Mouse (Mus musculus) adrenal gland, postnatal 36 days (tissue): ENCODE data around the gene Flot1. TPM values are rescaled to one million over a fixed set of nuclear protein-coding genes. Genes with fewer than 3 reads are reported as not detected.
A peak's percentile ranks its signal among the peaks of the same experiment; 100 is the strongest.

Experiments
- DNase-seq, 2 experiments: peaks; one replicate each; pipeline ENCODE4 v3.0.0; 2021; ENCODE audit warnings: mixed read lengths in 1 of 2
- microRNA-seq: library from miRNA; unstranded; fragments of <30 nt; microRNA quantifications from one replicate; pipeline ENCODE4 v1.2.0, GENCODE M21; 2021
- total RNA-seq, 2 experiments: library from RNA; stranded (reverse); gene quantifications; 2 replicates each; pipeline ENCODE4 v1.2.3; 2021

Flot1 gene
- total RNA-seq, 2 experiments from 2014 or later, result 60.5 to 73.4 TPM

DNA sequence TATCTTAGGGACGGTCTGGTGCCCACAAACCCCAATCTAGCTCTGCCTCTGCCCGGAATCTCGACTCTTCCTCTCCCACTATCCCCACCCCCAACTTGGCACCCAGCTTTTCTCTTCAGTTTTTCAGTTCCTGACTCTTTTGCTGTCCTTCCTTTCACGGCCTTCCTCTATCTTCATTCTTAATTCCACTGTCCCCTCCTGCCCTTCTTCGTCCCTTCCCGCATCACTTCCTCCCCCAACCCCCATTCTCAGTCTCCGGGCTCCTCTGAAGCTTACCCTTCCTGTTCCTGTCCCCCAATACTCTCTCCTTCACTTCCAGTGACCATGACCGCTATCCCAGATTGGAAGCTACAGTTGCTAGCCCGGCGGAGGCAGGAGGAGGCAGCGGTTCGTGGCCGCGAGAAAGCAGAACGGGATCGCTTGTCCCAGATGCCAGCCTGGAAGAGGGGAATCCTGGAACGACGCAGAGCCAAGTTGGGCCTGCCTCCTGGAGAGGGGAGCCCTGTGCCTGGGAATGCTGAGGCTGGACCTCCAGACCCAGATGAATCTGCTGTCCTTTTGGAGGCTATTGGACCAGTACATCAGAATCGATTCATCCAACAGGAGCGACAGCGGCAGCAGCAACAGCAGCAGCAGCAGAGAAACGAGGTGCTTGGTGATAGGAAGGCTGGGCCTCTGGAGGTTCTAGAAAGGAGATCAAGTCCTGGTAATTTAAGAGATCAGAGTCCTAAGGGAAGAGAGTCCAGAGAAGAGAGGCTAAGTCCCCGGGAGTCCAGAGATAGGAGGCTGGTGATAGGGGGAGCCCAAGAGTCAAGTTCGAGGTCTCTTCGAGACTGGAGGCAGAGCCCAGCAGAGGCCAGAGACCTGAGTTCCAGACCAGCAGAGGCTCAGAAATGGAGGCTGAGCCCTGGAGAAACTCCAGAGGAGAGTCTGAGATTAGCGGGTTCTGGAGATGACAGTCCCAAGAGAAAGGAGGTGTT lies 44.2 kb downstream of the Flot1 start:
- DNase-seq, result peak; percentile 59 to 75

DNA sequence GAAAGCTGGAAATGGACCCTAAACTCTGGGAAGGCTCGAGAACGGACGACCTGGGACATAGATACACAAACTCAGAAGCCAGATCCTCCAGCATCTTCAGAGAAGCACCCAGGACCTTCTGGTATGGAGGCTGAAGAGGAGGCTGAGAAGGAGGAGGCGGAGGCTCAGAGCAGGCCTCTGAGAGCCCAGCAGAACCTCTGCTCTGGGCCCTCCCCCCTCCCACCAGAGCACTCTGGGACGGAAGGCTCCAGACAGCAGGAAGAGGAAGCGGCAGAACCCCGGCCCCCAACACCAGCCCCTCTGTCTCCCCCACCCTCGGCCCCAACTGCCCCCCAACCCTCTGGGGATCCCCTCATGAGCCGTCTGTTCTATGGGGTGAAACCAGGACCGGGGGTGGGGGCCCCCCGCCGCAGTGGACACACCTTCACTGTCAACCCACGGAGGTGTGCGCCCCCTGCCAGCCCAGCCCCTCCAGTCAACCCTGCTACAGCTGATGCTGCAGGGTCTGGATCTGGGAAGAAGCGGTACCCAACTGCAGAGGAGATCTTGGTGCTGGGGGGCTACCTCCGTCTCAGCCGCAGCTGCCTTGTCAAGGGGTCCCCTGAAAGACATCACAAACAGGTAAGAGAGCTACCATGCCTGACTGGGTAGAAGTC lies 45.3 kb downstream of the Flot1 start:
- DNase-seq, result peak; percentile 38 to 66

DNA sequence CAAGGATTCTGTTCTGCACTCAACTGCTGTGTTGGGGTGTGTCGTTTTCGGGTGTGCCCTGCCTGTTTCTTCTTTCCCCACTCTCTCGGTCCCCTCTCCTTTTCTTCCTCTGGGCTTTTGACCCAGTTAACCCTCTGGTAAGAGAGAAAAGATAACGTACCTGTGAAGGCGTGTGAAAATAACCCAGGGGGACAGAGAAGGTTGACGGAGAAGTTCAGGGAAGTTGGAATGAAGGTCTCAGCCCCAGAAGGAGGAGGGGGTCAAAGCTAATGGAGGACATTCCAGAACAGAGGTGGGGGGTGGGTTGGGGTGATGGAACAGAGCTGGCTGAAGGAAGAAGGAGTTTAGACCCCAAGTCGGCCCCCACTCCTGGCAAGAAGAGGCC lies 45.9 kb downstream of the Flot1 start:
- DNase-seq, result no peak

DNA sequence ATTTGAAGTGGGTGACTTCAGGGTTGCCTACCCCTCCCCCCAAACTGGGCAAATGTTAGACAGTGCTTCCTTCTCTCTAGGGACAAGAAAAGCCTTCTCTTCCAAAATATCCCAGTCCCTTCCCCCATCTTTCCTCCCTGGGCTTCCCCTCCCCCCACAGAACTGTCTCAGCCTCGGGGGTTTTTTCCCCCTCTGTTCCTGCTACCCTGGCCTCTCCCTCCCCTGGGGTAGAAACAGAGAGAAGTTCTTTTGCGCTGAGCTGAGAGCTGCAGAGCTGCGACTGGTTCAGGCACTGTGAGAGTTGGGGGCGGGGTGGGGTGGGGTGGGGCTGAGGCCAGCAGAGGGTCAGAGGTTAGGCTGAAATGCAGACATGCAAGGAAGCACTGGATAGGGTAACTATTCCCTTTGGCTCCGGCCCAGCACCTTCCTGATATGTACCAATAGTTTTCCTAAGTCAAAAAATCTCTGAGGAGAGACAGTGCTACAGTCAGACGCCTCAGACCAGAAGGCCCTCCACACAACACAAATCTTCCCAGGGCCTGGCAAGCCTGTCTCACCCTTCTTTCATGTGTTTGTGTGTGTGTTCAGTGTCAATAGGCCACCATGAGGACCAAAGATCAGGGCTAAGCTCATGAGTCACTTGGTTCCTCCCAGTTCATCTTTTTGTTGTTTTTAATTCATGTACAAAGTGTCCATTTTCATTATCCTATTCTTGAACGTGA lies 46.5 kb downstream of the Flot1 start:
- peak; percentile 53 to 71 for DNase-seq

DNA sequence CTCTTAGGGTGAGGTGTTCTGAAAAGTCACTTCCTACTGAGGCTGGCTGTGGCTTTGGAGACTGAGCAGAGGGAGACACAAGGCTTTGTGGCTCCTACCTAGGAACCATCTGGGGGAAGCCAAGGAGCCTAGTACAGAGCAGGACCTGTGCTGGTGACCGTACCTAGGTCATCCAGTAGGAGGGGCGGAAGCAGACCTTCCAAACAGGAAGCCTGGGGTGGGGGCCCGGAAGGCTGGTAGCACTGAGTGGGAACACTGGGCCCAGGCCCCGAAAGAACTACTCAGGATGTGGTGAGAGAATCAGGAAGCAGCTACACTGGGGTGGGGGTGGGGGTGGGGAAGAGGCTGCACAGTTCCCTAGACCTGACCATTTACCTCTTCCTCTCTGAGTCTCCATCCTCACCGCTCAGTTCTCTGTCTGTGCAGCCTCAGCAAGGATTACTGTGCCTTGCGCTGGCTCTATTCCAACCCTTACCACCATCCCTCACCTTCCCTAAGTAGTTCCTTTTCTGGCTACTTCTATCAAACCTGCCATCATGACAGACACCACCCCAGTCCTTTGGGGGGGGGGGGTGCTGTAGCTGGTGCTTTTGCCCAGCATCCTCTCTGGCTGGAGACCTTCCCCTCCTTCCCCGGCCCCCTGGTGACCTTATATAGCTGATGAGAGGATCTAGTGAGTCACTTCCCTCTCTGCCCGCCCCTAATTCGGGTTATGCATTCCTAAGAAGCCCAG lies 47.3 kb downstream of the Flot1 start:
- DNase-seq, result peak; percentile 70 to 81

DNA sequence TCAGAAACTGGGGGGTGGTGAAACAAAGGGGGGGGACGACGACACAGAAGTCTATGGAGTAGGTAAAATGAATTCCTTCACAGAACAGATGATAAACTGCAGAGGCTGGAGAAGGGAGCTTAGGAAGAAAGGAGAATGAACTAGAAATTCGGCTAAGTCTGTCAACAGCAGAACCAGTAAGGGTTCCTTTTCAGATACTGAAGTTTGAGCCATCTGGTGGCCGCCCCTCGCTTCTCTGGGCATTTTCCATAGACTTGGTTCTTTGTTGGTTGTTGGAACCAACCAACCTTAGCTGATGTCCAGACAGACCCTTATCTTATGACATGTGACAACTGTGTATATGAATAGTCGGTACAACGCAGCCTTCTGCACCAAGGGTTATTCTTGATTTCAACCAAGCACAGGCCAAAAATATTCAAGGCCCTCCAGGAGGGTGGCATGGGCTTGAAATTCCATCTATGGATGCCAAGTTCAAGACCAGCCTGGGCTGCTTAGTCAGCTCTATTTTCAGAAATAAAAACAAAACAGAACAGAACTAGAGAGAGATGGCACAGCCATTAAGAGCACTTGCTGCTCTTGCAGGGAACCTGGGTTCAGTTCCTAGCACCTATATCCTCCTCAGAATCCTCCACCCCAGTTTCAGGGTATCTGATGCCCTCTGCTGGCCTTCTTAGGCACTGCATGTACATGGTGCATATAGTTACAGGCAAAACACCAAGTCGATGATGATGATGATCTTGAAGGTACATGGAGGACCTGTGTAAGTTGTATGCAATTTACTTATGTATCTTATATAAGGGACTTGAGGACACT lies 48.1 kb downstream of the Flot1 start:
- DNase-seq, result peak; percentile 32 to 40

DNA sequence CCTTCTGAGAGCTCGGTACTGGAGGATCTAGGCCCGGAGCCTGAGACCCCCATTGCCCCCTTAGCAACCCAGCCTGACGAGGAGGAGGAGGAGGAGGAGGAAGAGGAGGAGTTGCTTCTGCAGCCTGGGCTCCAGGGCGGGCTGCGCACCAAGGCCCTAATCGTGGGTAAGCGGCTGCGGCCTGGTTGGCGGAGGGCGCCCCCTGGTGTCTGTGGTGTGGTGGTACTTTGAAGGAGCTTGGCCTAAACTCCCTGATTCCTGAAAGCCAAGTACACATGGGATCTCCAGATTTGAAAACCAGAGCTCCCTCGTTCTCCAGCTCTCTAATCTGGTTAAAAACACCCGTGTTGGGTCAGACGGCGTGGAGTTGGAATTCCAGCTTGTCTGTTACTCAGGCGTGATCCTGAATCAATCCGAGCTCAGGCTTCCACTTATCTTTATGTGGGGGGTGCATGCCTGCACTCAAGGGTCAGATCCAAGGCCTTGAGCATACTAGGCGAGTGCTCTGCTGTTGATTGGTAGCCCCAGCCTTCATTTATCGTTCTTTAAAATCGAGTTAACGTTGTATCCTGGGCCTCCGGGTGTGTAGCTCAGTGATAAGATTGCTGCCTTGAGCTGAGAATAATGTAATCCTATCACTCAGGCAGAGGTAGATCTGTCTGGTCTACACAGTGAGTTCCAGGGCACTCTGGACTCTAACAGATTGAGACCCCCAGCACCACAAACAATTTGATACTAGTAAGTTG lies 50.9 kb downstream of the Flot1 start:
- DNase-seq, result peak; percentile 94 to 96

DNA sequence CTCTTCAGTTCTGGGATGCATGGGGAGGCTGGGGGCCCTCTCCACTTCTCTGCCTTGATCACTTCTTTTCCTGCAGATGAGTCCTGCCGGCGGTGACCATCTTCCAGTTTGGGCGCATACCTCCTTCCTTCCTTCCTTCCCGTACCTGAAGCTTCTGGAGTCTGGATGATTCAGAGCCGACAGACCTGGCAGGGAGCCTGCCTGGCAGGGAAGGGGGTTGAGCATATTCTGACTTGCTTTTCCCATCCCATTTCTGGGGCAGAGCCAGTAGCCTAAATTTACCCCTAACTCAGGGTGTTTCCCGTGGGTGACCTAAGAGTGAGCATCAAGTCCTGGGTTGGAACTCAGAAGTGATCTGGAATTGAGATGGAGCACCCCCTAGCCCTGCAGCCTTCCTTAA lies 51.7 kb downstream of the Flot1 start:
- peak in 1 of 2 experiments; percentile 33 for DNase-seq

DNA sequence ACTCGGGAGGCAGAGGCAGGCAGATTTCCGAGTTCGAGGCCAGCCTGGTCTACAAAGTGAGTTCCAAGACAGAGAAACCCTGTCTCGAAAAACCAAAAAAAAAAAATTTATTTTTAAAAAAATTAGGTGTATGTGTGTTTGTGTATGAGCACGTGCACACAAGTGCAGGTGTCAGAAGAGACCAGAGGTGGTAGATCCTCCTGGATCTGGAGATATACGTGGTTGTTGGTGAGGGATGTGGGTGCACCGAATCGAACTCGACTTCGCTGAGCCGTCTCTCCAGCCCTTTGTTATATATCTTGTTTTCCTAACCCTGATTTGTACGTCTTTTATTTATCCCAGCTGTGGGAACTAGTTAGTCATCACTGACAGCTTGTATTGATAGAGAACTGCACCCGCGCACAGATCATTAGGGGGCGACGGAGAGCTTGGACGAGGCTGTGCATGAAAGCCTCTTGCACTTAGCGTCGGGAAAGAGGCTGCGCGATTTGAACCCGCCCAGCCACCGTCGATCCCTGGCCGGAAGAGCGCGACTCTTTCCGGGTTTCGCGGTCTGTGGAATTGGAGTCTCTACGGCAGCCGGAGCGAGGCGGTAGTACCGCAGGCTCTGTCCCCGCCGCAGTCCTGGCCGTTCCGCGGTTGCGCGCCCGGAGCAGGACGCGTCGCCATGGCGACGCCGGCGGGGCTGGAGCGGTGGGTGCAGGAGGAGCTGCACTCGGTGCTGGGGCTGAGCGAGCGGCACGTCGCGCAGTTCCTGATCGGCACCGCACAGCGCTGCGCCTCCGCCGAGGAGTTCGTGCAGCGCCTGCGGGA lies 56.4 kb downstream of the Flot1 start, which contains the start of gene Dhx16:
TSS of gene Dhx16 (plus strand) at position 575 of the 813 bp plus-strand sequence.
- peak; percentile 96 to 98 for DNase-seq

Small RNA genes within 50 kb of the gene (microRNA-seq; reads per million reads assigned to microRNA genes)
- gene Gm28033, result not detected

Other genes with a start within 250 kb of the Flot1 start
- not detected for gene Sfta2, start 221.7 kb upstream of the Flot1 start, total RNA-seq
- gene Gm9573, start 196.6 kb upstream of the Flot1 start, total RNA-seq, result not detected
- not detected for gene Mucl3, start 179.5 kb upstream of the Flot1 start, total RNA-seq
- 10 to 100 TPM; 30.8 to 40.0 TPM for gene Vars2, start 155.6 kb upstream of the Flot1 start, total RNA-seq
- gene Gtf2h4, start 149.5 kb upstream of the Flot1 start, total RNA-seq, result 10 to 100 TPM; 20.2 to 23.3 TPM
- 10 to 100 TPM; 43.4 to 48.8 TPM for gene Ddr1, start 118.6 kb upstream of the Flot1 start, total RNA-seq
- 10 to 100 TPM; 19.2 to 36.5 TPM for gene Ier3, start 1.5 kb upstream of the Flot1 start, total RNA-seq
- gene Tubb5, start 15.1 kb downstream of the Flot1 start, total RNA-seq, result 100 to 1,000 TPM; 188 to 218 TPM
- gene Mdc1, start 18.3 kb downstream of the Flot1 start, total RNA-seq, result 10 to 100 TPM; 18.3 to 18.7 TPM
- gene Nrm, start 38.1 kb downstream of the Flot1 start, total RNA-seq, result 1 to 10 TPM; 6.7 to 7.5 TPM
- gene Ppp1r18, start 42.4 kb downstream of the Flot1 start, total RNA-seq, result 10 to 100 TPM; 26.1 to 35.1 TPM
- gene Dhx16, start 56.6 kb downstream of the Flot1 start, total RNA-seq, result 10 to 100 TPM; 37.5 to 40.8 TPM
- gene 2310061I04Rik, start 74.2 kb downstream of the Flot1 start, total RNA-seq, result 10 to 100 TPM; 47.0 to 49.4 TPM
- 10 to 100 TPM; 26.0 to 33.0 TPM for gene Atat1, start 86.8 kb downstream of the Flot1 start, total RNA-seq
- gene Mrps18b, start 93.2 kb downstream of the Flot1 start, total RNA-seq, result 10 to 100 TPM; 92.6 to 97.8 TPM
- 100 to 1,000 TPM in 1 of 2 experiments, 10 to 100 TPM in 1; 96.2 to 108 TPM for gene Ppp1r10, start 93.2 kb downstream of the Flot1 start, total RNA-seq
- 10 to 100 TPM; 90.0 to 96.2 TPM for gene Abcf1, start 146.5 kb downstream of the Flot1 start, total RNA-seq
- gene Gnl1, start 156.6 kb downstream of the Flot1 start, total RNA-seq, result 10 to 100 TPM; 51.2 to 54.4 TPM
- gene Prr3, start 157.0 kb downstream of the Flot1 start, total RNA-seq, result 10 to 100 TPM; 18.3 to 19.1 TPM
- gene H2-T24, start 197.3 kb downstream of the Flot1 start, total RNA-seq, result 1 to 10 TPM; 6.5 to 9.3 TPM
- gene H2-T23, start 209.6 kb downstream of the Flot1 start, total RNA-seq, result 10 to 100 TPM; 57.8 to 68.4 TPM
- 10 to 100 TPM; 33.5 to 33.8 TPM for gene H2-T22, start 219.5 kb downstream of the Flot1 start, total RNA-seq
- not detected for gene Gm6034, start 219.7 kb downstream of the Flot1 start, total RNA-seq
- 1 to 10 TPM; 4.1 to 6.1 TPM for gene Gm11127, start 235.1 kb downstream of the Flot1 start, total RNA-seq